Mouse (Mus musculus) stomach, embryonic 15.5 days (tissue): Measurements from ENCODE around the gene Jmjd8. TPM values are rescaled to one million over a fixed set of nuclear protein-coding genes. Genes with fewer than 3 reads are reported as not detected.
"Not testable (repeated sequence)": the region's sequence is repeated elsewhere in the genome, so short reads cannot be mapped to it uniquely, and the experiment has no call there.

Source experiments
- ATAC-seq: fragments of 200-750 bp; cut with Nextera tagmentation; 2 replicates; pipeline ENCODE4 v1.8.0; 2017; ENCODE audit warnings: low read depth, moderate number of reproducible peaks, moderate TSS enrichment; ENCODE audit not compliant: insufficient read depth, low FRiP score
- H3K27ac ChIP-seq: fragments of 300-500 bp; sonication (generic); 2 replicates; pipeline ENCODE4 v1.5.1; 2015; ENCODE audit warnings: mild to moderate bottlenecking, inconsistent platforms
- H3K27me3 ChIP-seq: fragments of 300-500 bp; sonication (generic); replicated peaks from 2 replicates; pipeline ENCODE4 v1.6.1; 2015; ENCODE audit warnings: inconsistent platforms
- H3K36me3 ChIP-seq: fragments of 300-500 bp; sonication (generic); 2 replicates; pipeline ENCODE4 v1.6.1; 2015; ENCODE audit warnings: inconsistent platforms
- H3K4me1 ChIP-seq: fragments of 300-500 bp; sonication (generic); 2 replicates; pipeline ENCODE4 v1.6.1; 2015; ENCODE audit warnings: inconsistent platforms
- H3K4me2 ChIP-seq: fragments of 300-500 bp; sonication (generic); 2 replicates; pipeline ENCODE4 v1.6.1; 2015; ENCODE audit warnings: mild to moderate bottlenecking, inconsistent platforms
- H3K4me3 ChIP-seq: fragments of 300-500 bp; sonication (generic); replicated peaks from 2 replicates; pipeline ENCODE4 v1.5.1; 2015; ENCODE audit warnings: inconsistent platforms
- H3K9ac ChIP-seq: fragments of 300-500 bp; sonication (generic); 2 replicates; pipeline ENCODE4 v1.6.1; 2015; ENCODE audit warnings: inconsistent platforms
- H3K9me3 ChIP-seq: fragments of 300-500 bp; sonication (generic); 2 replicates; pipeline ENCODE4 v1.6.1; 2016; ENCODE audit warnings: inconsistent platforms
- WGBS: fragments of 180-500 bp; shearing (Covaris S2); methylation state at CpG from one replicate; pipeline ENCODE4 v1.1.7; 2015; 5-methylcytosine and 5-hydroxymethylcytosine counted together
- polyA plus RNA-seq: library from polyadenylated mRNA; unstranded; fragments of >200 nt; fragmentation: Nextera tagmentation; extraction: Ambion mirVana; gene quantifications from 2 replicates; pipeline ENCODE4 v1.2.1, GENCODE M21; 2015

Jmjd8 gene
- polyA plus RNA-seq, 1 experiment from 2014 or later = 50.5 TPM

DNA sequence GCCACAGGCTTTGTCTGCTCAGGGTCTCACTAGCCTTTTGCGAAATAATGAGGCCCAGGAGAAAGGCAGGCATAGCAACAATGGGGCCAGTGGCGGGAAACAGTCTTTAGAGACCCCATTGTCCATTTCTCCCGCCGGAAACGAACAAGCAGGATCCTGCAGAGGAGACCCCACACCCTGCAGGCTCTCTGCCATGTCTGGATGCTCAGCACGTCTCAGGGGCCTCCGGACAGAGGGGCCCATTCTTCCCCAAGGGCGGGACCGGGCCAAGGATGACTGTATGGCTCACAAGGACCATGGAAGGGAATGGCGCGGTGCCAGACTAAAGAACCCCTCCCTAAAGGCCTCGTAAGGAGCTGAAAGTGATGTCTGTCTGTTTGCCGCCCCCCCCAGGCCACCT is 34.5 kb upstream of the Jmjd8 start:
- H3K9me3 ChIP-seq = no peaks in the 10 kb centered on the region
- no peak overlapping the region for H3K27ac ChIP-seq
- H3K36me3 ChIP-seq = no peaks in the 10 kb centered on the region
- no peak overlapping the region for H3K4me2 ChIP-seq
- no peak for ATAC-seq
- no peak overlapping the region for H3K4me3 ChIP-seq
- no peaks in the 10 kb centered on the region for H3K27me3 ChIP-seq
- H3K4me1 ChIP-seq = peaks cover 36% of the 10 kb centered on the region
- H3K9ac ChIP-seq = no peak overlapping the region
- 69% methylated on average over 13 of the region's 13 CpGs for WGBS

GRCm38 (mm10) chr17:25794998-25795397 is 33.7 kb upstream of the Jmjd8 start:
- Histone ChIP-seq H3K36me3 (no peaks in the 10 kb centered on the region), H3K27me3 (no peaks in the 10 kb centered on the region), H3K4me3 (no peak overlapping the region), H3K4me2 (peak overlapping the region; percentile 91), H3K4me1 (peaks cover 36% of the 10 kb centered on the region), H3K27ac (0 out of 2 replicates have a peak overlapping the region, but pooled peaks have one; percentile 11), H3K9me3 (no peaks in the 10 kb centered on the region), H3K9ac (no peak overlapping the region)
- no peak for ATAC-seq
- WGBS = 86% methylated on average over 17 of the region's 17 CpGs

- H3K27ac ChIP-seq = peak within 1 kb of the TSS; percentile 27
- no peaks in the 10 kb centered on the region for H3K27me3 ChIP-seq
- peak within 1 kb of the TSS; percentile 61 for H3K9ac ChIP-seq
- peaks cover 34% of the 10 kb centered on the region for H3K4me1 ChIP-seq
- H3K4me3 ChIP-seq = peak within 1 kb of the TSS; percentile 85
- 31% methylated on average over 6 of the region's 6 CpGs for WGBS
- H3K9me3 ChIP-seq = no peaks in the 10 kb centered on the region
- no peaks in the 10 kb centered on the region for H3K36me3 ChIP-seq
- H3K4me2 ChIP-seq = peak within 1 kb of the TSS; percentile 91
- no peak for ATAC-seq
These were observed 33.0 kb upstream of the Jmjd8 start, which contains the start of gene AC134908.4 for GRCm38 (mm10) chr17:25795609-25796092. Gene AC134908.4 (minus strand): TSS chr17:25795659.

DNA sequence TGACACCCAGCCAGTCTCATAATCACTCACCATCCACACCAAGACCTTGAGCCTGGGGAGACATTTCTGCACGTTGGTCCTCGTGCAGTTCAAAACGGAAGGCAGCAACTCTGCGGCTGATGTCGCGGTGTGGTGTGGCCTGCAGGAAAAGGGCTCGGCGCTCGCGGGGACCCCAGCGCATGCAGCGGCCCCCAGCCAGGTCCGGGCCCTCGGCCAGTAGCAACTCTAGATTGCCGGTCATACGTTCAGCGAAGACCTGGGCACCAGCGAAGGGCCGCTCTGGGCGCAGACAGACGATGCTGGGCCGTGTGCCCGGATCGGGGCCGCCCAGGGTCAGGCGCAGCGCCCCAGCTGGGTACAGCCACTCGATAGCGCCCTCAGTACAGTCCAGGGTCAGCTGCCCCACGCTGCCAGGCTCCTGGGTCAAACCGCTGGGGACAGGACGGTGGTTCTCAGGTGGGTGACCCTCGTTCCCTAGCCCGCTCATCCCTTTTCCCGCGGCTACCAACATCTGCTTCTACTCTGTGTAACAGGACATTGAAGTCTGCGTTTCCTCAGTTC is 32.4 kb upstream of the Jmjd8 start:
- Histone ChIP-seq H3K36me3 (no peaks in the 10 kb centered on the region), H3K4me3 (peak overlapping the region; percentile 85), H3K4me2 (peak overlapping the region; percentile 91), H3K9me3 (no peaks in the 10 kb centered on the region), H3K27ac (peak overlapping the region; percentile 27), H3K9ac (peak overlapping the region; percentile 61), H3K27me3 (no peaks in the 10 kb centered on the region), H3K4me1 (peaks cover 28% of the 10 kb centered on the region)
- 3% methylated on average over 37 of the region's 37 CpGs for WGBS
- no peak for ATAC-seq

- Histone ChIP-seq H3K4me3 (peak within 1 kb of the TSS; percentile 85), H3K27ac (peak within 1 kb of the TSS; percentile 27), H3K27me3 (no peaks in the 10 kb centered on the region), H3K4me2 (peak within 1 kb of the TSS; percentile 91), H3K4me1 (peaks cover 24% of the 10 kb centered on the region), H3K9ac (peak within 1 kb of the TSS; percentile 61), H3K36me3 (no peaks in the 10 kb centered on the region), H3K9me3 (no peaks in the 10 kb centered on the region)
- under 1% methylated on average over 34 of the region's 35 CpGs for WGBS
- ATAC-seq = peak; percentile 78
These were observed 31.7 kb upstream of the Jmjd8 start, which contains the start of gene Metrn for GRCm38 (mm10) chr17:25796951-25797369. Gene Metrn (minus strand): TSS chr17:25797136.

DNA sequence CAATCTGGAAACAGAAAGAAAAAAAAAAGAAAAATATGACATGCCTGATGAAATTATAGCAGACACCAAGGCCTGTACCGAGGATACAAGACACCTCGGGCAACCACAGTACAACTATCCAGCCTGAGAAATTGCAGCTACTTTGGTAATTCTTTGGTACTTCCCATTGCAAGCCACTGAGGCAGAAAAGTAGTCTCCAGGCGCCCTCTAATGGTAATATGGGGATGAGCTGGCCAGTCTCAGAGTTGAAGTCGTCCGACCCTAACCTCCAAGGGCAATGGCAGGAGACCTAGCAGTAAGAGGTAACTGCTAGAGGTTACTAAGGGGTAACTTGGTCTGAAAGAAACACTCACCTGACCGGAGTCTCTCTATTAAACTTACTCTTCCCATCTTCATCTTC is 27.6 kb upstream of the Jmjd8 start:
- 3% methylated on average over 6 of the region's 6 CpGs for WGBS
- no peak overlapping the region for H3K4me3 ChIP-seq
- H3K4me2 ChIP-seq = no peak overlapping the region
- ATAC-seq = no peak
- H3K36me3 ChIP-seq = no peaks in the 10 kb centered on the region
- no peak overlapping the region for H3K9ac ChIP-seq
- H3K9me3 ChIP-seq = no peaks in the 10 kb centered on the region
- H3K4me1 ChIP-seq = peaks cover 5% of the 10 kb centered on the region
- 0 out of 2 replicates have a peak, but pooled peaks cover 9% of the 10 kb centered on the region for H3K27me3 ChIP-seq
- no peak overlapping the region for H3K27ac ChIP-seq

DNA sequence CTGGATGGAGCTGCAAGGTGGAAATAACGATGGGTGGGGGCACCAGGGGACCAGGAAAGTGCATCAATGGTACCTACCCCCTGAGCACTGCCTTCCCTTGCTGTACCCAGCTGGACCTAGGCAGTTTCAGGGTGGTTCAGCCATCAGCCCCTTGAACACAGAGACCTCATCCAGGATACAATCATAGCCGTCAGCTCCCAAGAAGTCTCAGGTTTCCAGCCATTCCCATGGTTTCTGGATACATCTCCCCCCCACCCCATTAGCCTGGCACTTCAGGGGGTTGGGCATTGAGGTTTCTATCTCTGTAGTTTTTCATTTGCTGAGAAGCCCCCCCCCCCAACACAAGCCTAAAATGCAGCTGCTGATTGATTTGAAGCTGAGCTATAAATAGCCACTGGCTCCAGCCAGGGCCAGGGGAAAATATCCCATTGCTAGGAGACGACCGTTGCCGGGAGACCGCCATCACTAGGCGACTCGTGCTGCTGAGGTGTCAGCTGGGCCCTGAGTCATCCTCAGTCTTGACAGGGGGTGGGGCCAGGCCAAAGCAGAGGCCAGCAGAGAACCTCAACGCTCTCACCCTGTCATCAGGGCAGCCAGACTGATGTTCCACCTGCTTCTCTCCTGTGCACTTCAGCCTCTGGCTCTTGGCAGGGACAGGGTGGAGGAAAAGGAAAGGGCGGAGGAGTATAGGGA is 25.7 kb upstream of the Jmjd8 start:
- Histone ChIP-seq H3K4me3 (no peak overlapping the region), H3K4me2 (no peak overlapping the region), H3K9me3 (no peaks in the 10 kb centered on the region), H3K9ac (no peak overlapping the region), H3K27ac (no peak overlapping the region), H3K36me3 (no peaks in the 10 kb centered on the region), H3K27me3 (0 out of 2 replicates have a peak, but pooled peaks cover 11% of the 10 kb centered on the region), H3K4me1 (no peaks in the 10 kb centered on the region)
- ATAC-seq = no peak
- 7% methylated on average over 10 of the region's 10 CpGs for WGBS

- Histone ChIP-seq H3K27ac (no peak overlapping the region), H3K27me3 (peaks cover 46% of the 10 kb centered on the region), H3K4me1 (peaks cover 4% of the 10 kb centered on the region; the same call in 1 of the 2 replicates), H3K9me3 (no peaks in the 10 kb centered on the region), H3K4me3 (no peak overlapping the region), H3K9ac (no peak overlapping the region), H3K4me2 (no peak overlapping the region), H3K36me3 (no peaks in the 10 kb centered on the region)
- ATAC-seq = no peak
- WGBS = 75% methylated on average over 4 of the region's 4 CpGs
These were observed 22.2 kb upstream of the Jmjd8 start for GRCm38 (mm10) chr17:25806507-25806906.

GRCm38 (mm10) chr17:25807452-25807851 is 21.2 kb upstream of the Jmjd8 start:
- not testable (repeated sequence) for H3K4me1 ChIP-seq, H3K27ac ChIP-seq, H3K9ac ChIP-seq, H3K36me3 ChIP-seq, H3K4me3 ChIP-seq, H3K9me3 ChIP-seq, H3K4me2 ChIP-seq, ATAC-seq
- H3K27me3 ChIP-seq = peaks cover 46% of the 10 kb centered on the region
- 27% methylated on average over 2 of the region's 2 CpGs for WGBS

- WGBS = 35% methylated on average over 5 of the region's 5 CpGs
- ATAC-seq = no peak
- Histone ChIP-seq H3K36me3 (no peaks in the 10 kb centered on the region), H3K4me1 (peaks cover 5% of the 10 kb centered on the region; the same call in 1 of the 2 replicates), H3K9me3 (no peaks in the 10 kb centered on the region), H3K27ac (no peak overlapping the region), H3K9ac (no peak overlapping the region), H3K4me3 (no peak overlapping the region; the same call in 1 of the 2 replicates), H3K27me3 (peaks cover 47% of the 10 kb centered on the region), H3K4me2 (peak overlapping the region; percentile 98)
These were observed 20.6 kb upstream of the Jmjd8 start for GRCm38 (mm10) chr17:25808028-25808427.

- Histone ChIP-seq H3K4me1 (peaks cover 9% of the 10 kb centered on the region; the same call in 1 of the 2 replicates), H3K9ac (peak within 1 kb of the TSS; percentile 22), H3K36me3 (no peaks in the 10 kb centered on the region), H3K27me3 (peaks cover 49% of the 10 kb centered on the region), H3K4me2 (peak within 1 kb of the TSS; percentile 98), H3K27ac (peak within 1 kb of the TSS; percentile 16; the same call in 1 of the 2 replicates), H3K9me3 (no peaks in the 10 kb centered on the region), H3K4me3 (peak within 1 kb of the TSS; percentile 66)
- ATAC-seq = peak; percentile 83
- under 1% methylated on average over 90 of the region's 100 CpGs for WGBS
These were observed 19.7 kb upstream of the Jmjd8 start, which contains the start of gene Fbxl16 for GRCm38 (mm10) chr17:25808789-25809605. Gene Fbxl16 (plus strand): TSS chr17:25809085.
